Mouse (Mus musculus): ENCODE results near the gene Ccdc173. TPM values are rescaled to one million over a fixed set of nuclear protein-coding genes. Genes with fewer than 3 reads are reported as not detected.
"Not testable (repeated sequence)": the region's sequence is repeated elsewhere in the genome, so short reads cannot be mapped to it uniquely, and the experiment has no call there.

Gene Ccdc173
- 1 to 10 TPM; 3.4 to 3.8 TPM for total RNA-seq (2021)
- long read RNA-seq = 0 reads

GRCm38 (mm10) chr2:69789429-69790069 lies at the start of gene Ccdc173, which contains the start of gene Phospho2:
Gene Ccdc173, minus strand, starts transcription at chr2:69789575.
Gene Phospho2, plus strand, starts transcription at chr2:69789623.
- peak; percentile 98 for DNase-seq (ENCODE audit: low spot score in 2 of 2)

GRCm38 (mm10) chr2:69838707-69839106 lies 49.3 kb upstream of the Ccdc173 start:
- no peak for DNase-seq (ENCODE audit: low spot score in 2 of 2)

- DNase-seq (ENCODE audit: low spot score in 2 of 2) = no peak
Measured at GRCm38 (mm10) chr2:69837996-69838395, 48.6 kb upstream of the Ccdc173 start.

GRCm38 (mm10) chr2:69837244-69837967 lies 48.0 kb upstream of the Ccdc173 start:
- no peak for DNase-seq (ENCODE audit: low spot score in 2 of 2)

- DNase-seq (ENCODE audit: low spot score in 2 of 2) = no peak
Measured at GRCm38 (mm10) chr2:69830116-69830515, 40.7 kb upstream of the Ccdc173 start.

- DNase-seq (ENCODE audit: low spot score in 2 of 2) = no peak
Measured at GRCm38 (mm10) chr2:69829680-69830079, 40.3 kb upstream of the Ccdc173 start.

- DNase-seq (ENCODE audit: low spot score in 2 of 2) = no peak
Measured at GRCm38 (mm10) chr2:69828031-69828430, 38.7 kb upstream of the Ccdc173 start.

GRCm38 (mm10) chr2:69826380-69826779 lies 37.0 kb upstream of the Ccdc173 start:
- DNase-seq (ENCODE audit: low spot score in 2 of 2) = peak in 1 of 2 experiments; percentile 27

- no peak for DNase-seq (ENCODE audit: low spot score in 2 of 2)
Measured at GRCm38 (mm10) chr2:69825898-69826297, 36.5 kb upstream of the Ccdc173 start.

- peak; percentile 54 to 59 for DNase-seq (ENCODE audit: low spot score in 2 of 2)
Measured at GRCm38 (mm10) chr2:69823129-69823677, 33.8 kb upstream of the Ccdc173 start.

- peak; percentile 56 to 68 for DNase-seq (ENCODE audit: low spot score in 2 of 2)
Measured at GRCm38 (mm10) chr2:69822361-69823128, 33.2 kb upstream of the Ccdc173 start.

- no peak for DNase-seq (ENCODE audit: low spot score in 2 of 2)
Measured at GRCm38 (mm10) chr2:69821711-69822110, 32.3 kb upstream of the Ccdc173 start, which contains the start of gene Klhl23. Gene Klhl23, plus strand, starts transcription at chr2:69821944.

- no peak for DNase-seq (ENCODE audit: low spot score in 2 of 2)
Measured at GRCm38 (mm10) chr2:69820201-69820600, 30.8 kb upstream of the Ccdc173 start.

- DNase-seq (ENCODE audit: low spot score in 2 of 2) = no peak
Measured at GRCm38 (mm10) chr2:69818350-69819085, 29.1 kb upstream of the Ccdc173 start.

GRCm38 (mm10) chr2:69816575-69816974 lies 27.2 kb upstream of the Ccdc173 start:
- no peak for DNase-seq (ENCODE audit: low spot score in 2 of 2)

- DNase-seq (ENCODE audit: low spot score in 2 of 2) = not testable (repeated sequence)
Measured at GRCm38 (mm10) chr2:69811349-69811748, 22.0 kb upstream of the Ccdc173 start.

- no peak for DNase-seq (ENCODE audit: low spot score in 2 of 2)
Measured at GRCm38 (mm10) chr2:69810169-69810568, 20.8 kb upstream of the Ccdc173 start.

- DNase-seq (ENCODE audit: low spot score in 2 of 2) = not testable (repeated sequence)
Measured at GRCm38 (mm10) chr2:69804663-69805062, 15.3 kb upstream of the Ccdc173 start.

- DNase-seq (ENCODE audit: low spot score in 2 of 2) = no peak
Measured at GRCm38 (mm10) chr2:69803756-69804155, 14.4 kb upstream of the Ccdc173 start.

- DNase-seq (ENCODE audit: low spot score in 2 of 2) = peak; percentile 52 to 72
Measured at GRCm38 (mm10) chr2:69802911-69803312, 13.5 kb upstream of the Ccdc173 start.

- DNase-seq (ENCODE audit: low spot score in 2 of 2) = no peak
Measured at GRCm38 (mm10) chr2:69790722-69791121, 1.3 kb upstream of the Ccdc173 start.

All from layer of hippocampus, postnatal 10 days (tissue).